Mouse (Mus musculus): ENCODE results near the gene Rtl10. TPM values are rescaled to one million over a fixed set of nuclear protein-coding genes. Genes with fewer than 3 reads are reported as not detected.

Rtl10 gene
- polyA plus RNA-seq, 1 experiment from 2014 or later: 5.4 TPM

Other genes starting within 250 kb of the Rtl10 start
- gene Gm49776, start 240.6 kb upstream of the Rtl10 start, polyA plus RNA-seq (2015; fragmentation: Nextera tagmentation; extraction: Ambion mirVana): 2.1 and 2.4 TPM in 2 replicates
- gene Dgcr8, start 209.7 kb upstream of the Rtl10 start, polyA plus RNA-seq (2015; fragmentation: Nextera tagmentation; extraction: Ambion mirVana): 28.5 and 32.2 TPM in 2 replicates
- gene Tango2, start 150.8 kb upstream of the Rtl10 start, polyA plus RNA-seq (2015; fragmentation: Nextera tagmentation; extraction: Ambion mirVana): 24.6 and 33.0 TPM in 2 replicates
- gene Arvcf, start 150.7 kb upstream of the Rtl10 start, polyA plus RNA-seq (2015; fragmentation: Nextera tagmentation; extraction: Ambion mirVana): 29.7 and 35.5 TPM in 2 replicates
- 22.7 and 23.4 TPM in 2 replicates for gene Txnrd2, start 72.5 kb upstream of the Rtl10 start, polyA plus RNA-seq (2015; fragmentation: Nextera tagmentation; extraction: Ambion mirVana)
- 112 and 122 TPM in 2 replicates for gene Comt, start 72.0 kb upstream of the Rtl10 start, polyA plus RNA-seq (2015; fragmentation: Nextera tagmentation; extraction: Ambion mirVana)
- gene Gnb1l, start 188 bp upstream of the Rtl10 start, polyA plus RNA-seq (2015; fragmentation: Nextera tagmentation; extraction: Ambion mirVana): 15.7 and 17.0 TPM in 2 replicates
- gene Tbx1, start 91.8 kb downstream of the Rtl10 start, polyA plus RNA-seq (2015; fragmentation: Nextera tagmentation; extraction: Ambion mirVana): 10.9 and 13.1 TPM in 2 replicates
- gene Gp1bb, start 123.5 kb downstream of the Rtl10 start, polyA plus RNA-seq (2015; fragmentation: Nextera tagmentation; extraction: Ambion mirVana): 2.8 and 4.3 TPM in 2 replicates
- 3.2 and 4.0 TPM in 2 replicates for gene Gm49601, start 127.5 kb downstream of the Rtl10 start, polyA plus RNA-seq (2015; fragmentation: Nextera tagmentation; extraction: Ambion mirVana)
- 20.2 and 20.9 TPM in 2 replicates for gene Sept5, start 131.1 kb downstream of the Rtl10 start, polyA plus RNA-seq (2015; fragmentation: Nextera tagmentation; extraction: Ambion mirVana)

Data from lung, embryonic 15.5 days (tissue).